Mouse (Mus musculus) testis, adult 2 months (tissue): ENCODE measurements around the gene Vps54. TPM values are rescaled to one million over a fixed set of nuclear protein-coding genes. Genes with fewer than 3 reads are reported as not detected.

Experiments
- H3K27ac ChIP-seq: fragments of 200-500 bp; 2 replicates; pipeline ENCODE4 v1.5.1; 2012; ENCODE audit warnings: low read depth, low read length; ENCODE audit not compliant: control insufficient read depth, insufficient read depth
- H3K27me3 ChIP-seq: fragments of 200-500 bp; 2 replicates; pipeline ENCODE4 v1.6.1; 2012; ENCODE audit warnings: mild to moderate bottlenecking, low read length, moderate library complexity; ENCODE audit not compliant: control insufficient read depth, insufficient read depth
- H3K36me3 ChIP-seq: fragments of 200-500 bp; 2 replicates; pipeline ENCODE4 v1.6.1; 2012; ENCODE audit warnings: mild to moderate bottlenecking, low read length; ENCODE audit not compliant: control insufficient read depth, insufficient read depth
- H3K4me1 ChIP-seq: fragments of 200-500 bp; 2 replicates; pipeline ENCODE4 v1.6.1; 2012; ENCODE audit warnings: low read length; ENCODE audit not compliant: control insufficient read depth, insufficient read depth
- H3K4me3 ChIP-seq: fragments of 200-500 bp; 2 replicates; pipeline ENCODE4 v1.5.1; 2012; ENCODE audit warnings: low read depth, mild to moderate bottlenecking, low read length, moderate library complexity, mixed read lengths; ENCODE audit not compliant: control insufficient read depth
- CTCF ChIP-seq: fragments of 200-500 bp; IDR thresholded peaks from 2 replicates; pipeline ENCODE4 v1.5.1; 2012; ENCODE audit warnings: low read depth, mild to moderate bottlenecking, inconsistent platforms, low read length, moderate library complexity; ENCODE audit not compliant: control insufficient read depth, insufficient read depth, insufficient replicate concordance
- POLR2A ChIP-seq: fragments of 200-500 bp; IDR thresholded peaks from 2 replicates; pipeline ENCODE4 v1.6.1; 2012; ENCODE audit warnings: low read depth, mild to moderate bottlenecking, inconsistent platforms, low read length, moderate library complexity; ENCODE audit not compliant: control insufficient read depth
- polyA plus RNA-seq: library from polyadenylated mRNA; depleted of rRNA; stranded (reverse); fragments of >200 nt; gene quantifications from 2 replicates; pipeline ENCODE4 v1.2.3, GENCODE M21; 2012

Gene Vps54
- polyA plus RNA-seq, 1 experiment: 7.1 TPM

DNA sequence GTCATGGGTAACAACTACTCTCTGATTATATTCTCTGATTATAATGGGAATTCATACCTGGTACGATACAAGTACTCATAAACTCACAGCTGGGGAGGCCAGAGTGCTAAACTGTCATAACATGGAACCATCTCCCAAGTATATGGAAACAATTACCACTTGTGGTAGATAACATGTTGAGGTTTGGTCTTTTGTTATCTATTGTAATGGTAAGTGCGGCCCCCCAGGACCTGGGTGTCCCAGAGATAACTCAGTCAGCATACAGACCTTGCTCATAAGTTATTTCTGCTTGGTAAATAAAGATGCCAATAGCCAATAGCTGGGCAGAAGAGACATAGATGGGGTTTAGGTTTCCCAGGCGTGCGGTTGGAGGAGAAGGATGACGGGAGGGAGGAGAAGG, 104.4 kb downstream of the Vps54 start:
- no peaks in the 10 kb centered on the region for H3K36me3 ChIP-seq

GRCm38 (mm10) chr11:21346020-21346419, 106.9 kb downstream of the Vps54 start:
- Histone ChIP-seq H3K27me3 (no peaks in the 10 kb centered on the region), H3K4me1 (no peaks in the 10 kb centered on the region), H3K27ac (no peak overlapping the region), H3K4me3 (no peak overlapping the region), H3K36me3 (no peaks in the 10 kb centered on the region)
- no peak for TF ChIP-seq CTCF

More for the DNA sequence above, 104.4 kb downstream of the Vps54 start:
- Histone ChIP-seq H3K27ac (no peak overlapping the region), H3K4me1 (no peaks in the 10 kb centered on the region), H3K27me3 (no peaks in the 10 kb centered on the region), H3K4me3 (no peak overlapping the region)
- TF ChIP-seq POLR2A (no peak), CTCF (no peak)

DNA sequence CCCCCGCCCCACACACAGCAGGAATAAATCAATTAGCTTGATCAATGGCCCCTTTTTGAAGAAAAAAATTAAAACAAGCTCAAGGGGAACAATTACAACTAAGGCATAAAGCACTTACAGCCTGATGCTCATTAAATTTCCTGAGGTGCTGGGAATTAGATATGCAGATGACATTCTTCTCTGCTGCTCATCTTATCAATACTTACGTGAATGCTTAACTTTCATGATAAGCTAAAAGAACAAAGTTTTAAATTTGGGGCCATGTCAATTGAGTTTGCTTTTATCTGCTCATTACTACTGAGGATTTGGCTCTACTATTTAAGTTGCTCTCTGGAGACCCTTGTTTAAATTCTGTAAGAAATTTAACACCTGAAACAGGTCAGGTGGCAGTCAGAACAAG, 109.8 kb downstream of the Vps54 start:
- Histone ChIP-seq H3K36me3 (peaks cover 3% of the 10 kb centered on the region; the same call in 1 of the 2 replicates), H3K4me3 (no peak overlapping the region), H3K27me3 (no peaks in the 10 kb centered on the region), H3K4me1 (no peaks in the 10 kb centered on the region), H3K27ac (no peak overlapping the region)
- TF ChIP-seq CTCF (no peak), POLR2A (no peak)

- no peaks in the 10 kb centered on the region for H3K27me3 ChIP-seq
- TF ChIP-seq CTCF (no peak), POLR2A (no peak)
- H3K27ac ChIP-seq: no peak overlapping the region
- no peaks in the 10 kb centered on the region for H3K4me1 ChIP-seq
- no peak overlapping the region for H3K4me3 ChIP-seq
- H3K36me3 ChIP-seq: peaks cover 3% of the 10 kb centered on the region; the same call in 1 of the 2 replicates
These were observed 112.2 kb downstream of the Vps54 start for GRCm38 (mm10) chr11:21351296-21351695.

GRCm38 (mm10) chr11:21363144-21363940, 124.3 kb downstream of the Vps54 start:
- Histone ChIP-seq H3K27ac (no peak overlapping the region), H3K4me1 (no peaks in the 10 kb centered on the region), H3K36me3 (no peaks in the 10 kb centered on the region), H3K4me3 (no peak overlapping the region), H3K27me3 (no peaks in the 10 kb centered on the region)
- TF ChIP-seq POLR2A: no peak
- TF ChIP-seq CTCF: no peak

- Histone ChIP-seq H3K4me3 (no peak overlapping the region), H3K27me3 (no peaks in the 10 kb centered on the region), H3K4me1 (peaks cover 4% of the 10 kb centered on the region), H3K27ac (no peak overlapping the region), H3K36me3 (no peaks in the 10 kb centered on the region)
- TF ChIP-seq CTCF: no peak
- no peak for TF ChIP-seq POLR2A
These were observed 129.4 kb downstream of the Vps54 start for GRCm38 (mm10) chr11:21368466-21368865.

DNA sequence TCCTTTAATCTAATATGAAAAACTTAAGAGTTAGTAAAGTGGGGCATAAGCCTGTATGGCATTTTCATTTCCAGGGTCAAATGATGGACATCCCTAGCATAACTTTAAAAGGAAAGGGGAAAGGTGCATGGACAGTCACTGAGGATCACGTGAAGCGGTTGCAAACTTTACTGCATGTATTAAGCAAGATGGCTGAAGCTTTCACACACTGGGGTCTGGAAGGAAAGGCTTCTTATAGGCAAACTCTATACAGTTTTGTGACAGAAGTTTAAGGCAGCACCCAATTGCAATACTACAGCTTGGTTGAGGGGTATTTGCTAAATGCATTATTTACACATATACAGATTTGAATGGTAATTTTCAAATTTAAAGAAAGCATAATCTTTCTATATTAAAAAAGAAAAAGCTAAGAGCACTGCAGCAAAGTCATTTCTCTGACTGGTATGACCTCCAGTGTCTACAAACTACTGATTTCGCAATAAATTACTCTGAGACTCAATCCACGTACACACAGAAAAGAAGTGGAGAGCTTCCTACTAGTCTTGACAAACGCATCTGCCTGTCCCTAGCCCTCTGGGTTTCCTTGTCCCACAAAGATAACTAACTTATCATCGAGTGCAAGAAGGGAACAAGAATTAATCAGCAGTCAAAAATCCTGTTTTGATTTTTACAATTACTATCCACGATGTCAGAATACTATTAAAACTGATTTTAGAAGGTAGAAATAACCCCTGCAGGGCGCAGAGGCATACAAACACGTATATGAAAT, 130.4 kb downstream of the Vps54 start:
- H3K27ac ChIP-seq: no peak overlapping the region
- H3K4me3 ChIP-seq: peak overlapping the region; percentile 10; the same call in 1 of the 2 replicates
- H3K4me1 ChIP-seq: peaks cover 4% of the 10 kb centered on the region
- H3K27me3 ChIP-seq: no peaks in the 10 kb centered on the region
- TF ChIP-seq CTCF (no peak), POLR2A (no peak)
- no peaks in the 10 kb centered on the region for H3K36me3 ChIP-seq
